Comparison of ENCODE assay signal across 20 mouse cellular contexts in genomic region chr6:83301294-83301693, GRCm38 (mm10).
"Had no signal": no experiment of that assay in that cellular context is flagged by ENCODE, and none has a peak within 500 bp of the region (broad histone marks: within the 10 kb centered on the region; RNA-seq: fewer than 3 reads in every experiment).

No protein-coding gene starts in this region.

- H3K4me1 ChIP-seq: midbrain, embryonic 15.5 days; stomach, embryonic 15.5 days had no signal

- H3K9me3 ChIP-seq: kidney, embryonic 15.5 days; liver, embryonic 13.5 days; megakaryocyte, embryonic 14.5 days; midbrain, embryonic 10.5 days; midbrain, embryonic 15.5 days; neural tube, embryonic 12.5 days; neural tube, embryonic 15.5 days; stomach, embryonic 15.5 days had no signal

- H3K4me2 ChIP-seq: kidney, embryonic 15.5 days; liver, embryonic 13.5 days; midbrain, embryonic 15.5 days; neural tube, embryonic 12.5 days; neural tube, embryonic 15.5 days; stomach, embryonic 15.5 days had no signal

- H3K4me3 ChIP-seq: kidney, embryonic 15.5 days; left cerebral cortex, adult 2 months; liver, embryonic 13.5 days; megakaryocyte, embryonic 14.5 days; midbrain, embryonic 10.5 days; midbrain, embryonic 15.5 days; neural tube, embryonic 12.5 days; neural tube, embryonic 15.5 days; stomach, embryonic 15.5 days had no signal

- ATAC-seq: inflammation-experienced regulatory T-cells, adult 6 months; midbrain, embryonic 15.5 days had no signal

- H3K9ac ChIP-seq: kidney, embryonic 15.5 days; liver, embryonic 13.5 days; midbrain, embryonic 15.5 days; neural tube, embryonic 12.5 days; neural tube, embryonic 15.5 days; stomach, embryonic 15.5 days had no signal

- DNase-seq: kidney, adult 11 months; kidney, adult 8-10 months; kidney, postnatal 10 days; kidney, postnatal 36 days; layer of hippocampus, postnatal 36 days; liver, embryonic 13.5 days; right cerebral cortex, postnatal 25 days; spleen, adult 18-20 months; thymus, adult 18-20 months; thymus, postnatal 14 days had no signal

- H3K27me3 ChIP-seq: kidney, embryonic 15.5 days; midbrain, embryonic 15.5 days; neural tube, embryonic 12.5 days; neural tube, embryonic 15.5 days; stomach, embryonic 15.5 days had no signal

- H3K27ac ChIP-seq: hindbrain, postnatal 0 days; kidney, embryonic 15.5 days; left cerebral cortex, adult 2 months; liver, embryonic 13.5 days; midbrain, embryonic 10.5 days; midbrain, embryonic 15.5 days; neural tube, embryonic 12.5 days; stomach, embryonic 15.5 days had no signal
